Mouse (Mus musculus): Measurements from ENCODE around the gene Cacul1. TPM values are rescaled to one million over a fixed set of nuclear protein-coding genes. Genes with fewer than 3 reads are reported as not detected.

Gene Cacul1
- total RNA-seq, 2 experiments from 2014 or later, result 46.8 to 47.8 TPM

DNA sequence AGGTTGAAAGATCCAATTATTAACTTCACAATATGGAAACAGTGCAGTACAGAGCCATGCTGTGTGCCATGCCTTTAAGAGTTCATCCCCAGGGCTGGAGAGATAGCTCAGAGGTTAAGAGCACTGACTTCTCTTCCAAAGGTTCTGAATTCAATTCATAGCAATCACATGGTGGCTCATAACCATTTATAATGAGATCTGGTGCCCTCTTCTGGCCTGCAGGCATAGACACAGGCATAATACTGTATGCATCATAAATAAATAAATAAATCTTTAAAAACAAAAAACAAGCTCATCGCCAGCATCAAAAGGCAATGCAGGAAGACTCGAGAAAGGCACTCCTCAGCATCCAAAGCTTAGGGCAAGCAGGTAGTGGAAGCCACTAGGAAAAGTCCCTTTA lies 37.5 kb downstream of the Cacul1 start:
- no peak for DNase-seq (ENCODE audit: low spot score in 2 of 2)

DNA sequence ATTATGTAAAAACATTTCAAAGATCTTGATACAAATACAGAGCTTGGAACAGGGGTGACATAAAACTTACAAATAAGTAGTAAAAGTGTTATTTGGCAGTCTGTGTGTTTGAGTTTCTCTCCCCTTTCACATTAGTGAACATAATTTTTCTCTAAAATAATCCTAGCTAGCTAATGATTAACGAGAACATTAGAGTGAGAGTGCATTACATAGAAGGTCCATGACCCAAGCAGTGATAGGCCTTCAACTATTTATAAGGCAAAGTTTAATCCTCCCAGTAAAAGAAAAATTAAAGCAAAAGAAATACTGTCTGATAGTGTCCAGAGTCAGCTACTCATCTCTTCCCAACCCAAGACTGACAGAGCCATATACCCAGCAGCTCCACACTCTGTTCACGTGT lies 48.9 kb downstream of the Cacul1 start:
- DNase-seq (ENCODE audit: low spot score in 2 of 2), result no peak

DNA sequence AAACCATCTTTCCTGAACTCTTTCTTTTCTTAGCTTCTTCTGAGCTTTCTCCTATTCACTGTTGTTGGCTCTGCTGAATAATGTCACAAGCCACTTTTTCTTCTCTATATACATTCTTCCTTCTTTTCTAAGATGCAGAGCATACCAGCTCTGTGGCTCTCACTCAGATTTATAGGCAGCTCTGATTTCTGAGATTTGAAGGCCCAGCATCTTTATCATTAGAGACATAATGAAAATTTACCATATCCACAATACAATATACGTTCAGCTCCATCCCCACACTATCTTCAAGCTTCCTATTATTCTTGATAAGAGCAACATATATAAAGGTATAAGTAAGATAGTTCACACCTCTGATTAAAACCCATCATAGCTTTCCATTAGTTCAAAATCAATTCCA lies 50.7 kb downstream of the Cacul1 start:
- no peak for DNase-seq (ENCODE audit: low spot score in 2 of 2)

DNA sequence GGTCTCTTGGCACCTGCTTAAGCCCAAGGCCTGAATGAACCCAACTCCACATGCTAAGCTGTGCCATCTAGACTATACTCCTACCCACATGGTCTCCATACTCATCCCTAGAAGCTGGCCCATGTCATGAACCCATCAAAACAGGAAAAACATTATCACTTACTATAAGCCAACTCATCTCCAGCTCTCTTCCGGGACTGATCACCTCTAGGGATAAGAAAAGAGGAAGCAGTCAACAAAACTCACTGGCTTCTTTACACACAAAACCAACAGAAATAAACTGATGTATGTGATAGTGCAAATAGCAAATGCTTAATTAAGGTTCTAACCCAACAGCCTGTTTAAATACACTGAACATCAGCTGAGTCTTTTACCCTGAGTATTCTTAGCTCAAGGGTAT lies 51.5 kb downstream of the Cacul1 start:
- no peak for DNase-seq (ENCODE audit: low spot score in 2 of 2)

DNA sequence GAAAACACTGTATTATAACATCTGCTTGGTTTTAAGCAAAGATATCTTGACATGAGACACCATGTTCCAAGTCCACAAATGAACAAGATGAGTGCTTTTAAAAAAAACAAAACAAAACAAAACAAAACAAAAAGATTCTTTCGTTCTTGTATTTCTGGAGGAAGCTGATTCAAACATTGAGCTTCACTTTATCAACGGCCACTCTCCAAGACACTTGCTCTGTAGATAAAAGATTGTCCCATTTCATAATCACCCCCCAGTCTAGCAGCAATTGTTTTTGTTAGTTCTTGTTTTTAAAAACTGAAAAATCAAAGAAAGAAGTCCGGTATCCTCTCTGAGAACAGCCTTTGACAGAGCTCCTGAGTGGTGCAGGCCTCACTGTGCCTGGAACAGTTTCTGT lies 52.2 kb downstream of the Cacul1 start:
- DNase-seq (ENCODE audit: low spot score in 2 of 2), result no peak

DNA sequence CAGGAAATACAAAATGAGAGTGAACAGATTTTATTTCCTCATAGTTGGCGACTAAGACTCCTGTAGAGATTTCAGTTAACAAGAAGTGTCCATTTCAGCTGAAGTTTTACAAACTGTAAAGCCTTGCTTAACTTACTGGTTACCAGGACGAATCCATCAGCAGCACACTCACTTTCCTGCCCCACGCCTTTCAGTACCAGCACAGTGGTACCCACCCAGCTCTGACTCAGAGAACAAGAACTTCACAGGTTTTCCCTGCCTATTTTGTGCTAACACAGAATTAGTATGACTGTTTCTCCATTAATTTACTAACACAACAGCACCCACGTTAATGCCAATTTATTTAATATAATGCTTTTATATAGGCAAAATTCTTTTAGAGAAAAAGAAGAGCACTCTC lies 53.9 kb downstream of the Cacul1 start:
- no peak for DNase-seq (ENCODE audit: low spot score in 2 of 2)

DNA sequence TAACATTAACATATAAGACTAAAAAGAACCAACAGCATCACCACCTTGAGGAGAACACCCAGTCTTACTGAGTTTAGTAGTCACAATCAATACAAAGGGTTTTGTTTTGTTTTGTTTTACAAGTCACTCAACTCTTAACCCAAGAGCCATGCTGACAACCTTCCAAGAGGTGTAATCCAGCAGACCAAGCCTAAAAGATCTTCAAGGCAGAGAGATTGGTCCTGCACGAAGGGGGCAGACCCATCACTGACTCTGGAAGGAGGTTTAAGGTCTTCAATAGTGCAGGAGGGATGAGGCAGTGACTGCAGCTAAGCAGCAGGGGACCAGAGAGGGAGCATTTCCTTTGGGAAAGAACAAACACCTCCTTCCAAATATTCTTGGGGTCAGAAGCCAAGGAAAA lies 55.7 kb downstream of the Cacul1 start:
- no peak for DNase-seq (ENCODE audit: low spot score in 2 of 2)

DNA sequence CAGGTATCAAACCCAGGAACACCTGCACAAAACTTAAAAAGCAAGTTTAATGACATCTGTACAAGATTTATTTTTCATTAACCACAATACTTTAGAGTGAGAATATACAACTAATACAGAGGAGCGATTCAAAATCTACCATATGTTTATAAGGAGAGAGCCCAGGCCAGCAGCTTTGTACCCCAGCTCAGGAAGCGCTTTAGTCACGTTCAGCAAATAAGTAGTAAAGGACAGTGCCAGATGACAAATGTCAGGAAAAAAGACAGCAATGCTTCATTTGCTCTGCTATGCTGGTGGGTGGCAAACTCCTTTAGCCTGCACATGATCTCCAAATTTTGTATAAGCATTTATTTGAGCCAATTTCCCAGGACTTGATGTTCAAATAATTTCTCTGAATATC lies 56.1 kb downstream of the Cacul1 start:
- no peak for DNase-seq (ENCODE audit: low spot score in 2 of 2)

DNA sequence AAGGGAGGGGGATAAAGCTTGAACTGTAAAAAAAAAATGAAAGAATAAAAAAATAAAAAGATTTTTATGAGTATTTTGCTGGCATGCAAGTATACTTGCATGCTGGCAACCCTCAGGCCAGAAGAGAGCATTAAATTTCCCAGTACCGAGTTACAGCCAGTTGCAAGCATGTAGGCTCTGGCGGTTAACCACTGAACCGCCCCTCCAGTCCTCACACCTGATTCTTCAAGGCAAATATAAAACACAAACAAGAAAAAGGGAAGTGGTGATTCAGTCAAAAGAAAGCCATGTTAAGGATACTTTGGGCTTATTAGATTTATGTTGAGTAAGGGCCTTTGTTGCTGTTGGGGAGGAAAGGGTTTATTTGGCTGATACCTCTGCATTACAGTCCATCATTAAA lies 60.7 kb downstream of the Cacul1 start:
- no peak for DNase-seq (ENCODE audit: low spot score in 2 of 2)

DNA sequence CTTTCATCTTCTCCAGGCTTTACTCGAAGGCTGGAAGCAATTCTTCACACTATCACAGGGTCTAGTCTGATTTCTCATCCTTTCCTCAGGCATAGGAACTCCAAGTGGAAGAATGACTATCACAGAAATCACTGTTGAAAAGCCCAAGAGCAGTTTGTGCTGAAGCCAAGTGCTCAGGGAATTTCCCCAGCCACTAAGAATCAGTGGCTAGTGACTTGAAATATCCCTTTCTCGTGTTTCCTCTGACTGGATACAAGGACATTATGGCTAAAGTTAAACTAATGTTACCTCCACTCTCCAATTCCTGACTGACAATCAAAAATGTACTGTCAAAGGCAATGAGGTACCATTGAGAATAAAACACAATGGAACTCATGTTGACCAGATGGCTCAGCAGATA lies 65.8 kb downstream of the Cacul1 start:
- DNase-seq (ENCODE audit: low spot score in 2 of 2), result no peak

DNA sequence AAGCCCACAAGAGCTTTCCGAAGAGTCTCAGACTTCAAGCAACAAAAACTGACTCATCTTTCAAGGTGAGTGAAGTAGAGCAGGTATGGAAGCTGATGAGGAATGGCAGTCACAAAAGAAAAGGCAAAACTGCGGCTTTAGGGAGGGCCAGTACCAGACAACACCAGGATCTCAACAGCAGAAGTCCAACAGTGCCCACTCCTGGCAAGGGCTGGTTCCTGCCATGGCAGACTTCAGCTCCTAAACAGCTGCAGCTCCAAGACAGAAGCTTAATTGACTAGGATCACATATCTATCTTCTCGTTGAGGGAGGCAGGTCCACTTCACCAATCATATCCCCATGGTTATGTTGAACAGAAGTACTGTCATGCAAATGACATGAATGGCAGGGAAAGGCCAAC lies 67.4 kb downstream of the Cacul1 start:
- no peak for DNase-seq (ENCODE audit: low spot score in 2 of 2)

DNA sequence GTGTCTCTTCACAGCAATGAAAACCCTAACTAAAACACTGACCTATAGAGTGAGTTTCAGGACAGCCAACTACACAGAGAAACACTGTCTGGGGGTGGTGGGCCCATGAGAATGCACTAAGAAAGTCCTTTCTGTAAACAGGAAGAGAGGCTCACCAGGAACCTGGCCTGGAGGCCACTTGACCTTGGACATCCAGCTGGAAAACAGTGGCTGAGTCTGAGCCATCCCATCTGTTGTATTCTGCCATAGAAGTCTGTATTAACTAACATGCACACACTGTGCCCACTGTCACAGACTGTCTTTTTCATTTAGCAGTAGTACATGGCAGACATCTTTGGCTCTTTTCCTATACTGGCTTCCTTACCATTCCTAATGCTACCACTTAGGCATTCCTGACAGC lies 80.6 kb downstream of the Cacul1 start:
- no peak for DNase-seq (ENCODE audit: low spot score in 2 of 2)

DNA sequence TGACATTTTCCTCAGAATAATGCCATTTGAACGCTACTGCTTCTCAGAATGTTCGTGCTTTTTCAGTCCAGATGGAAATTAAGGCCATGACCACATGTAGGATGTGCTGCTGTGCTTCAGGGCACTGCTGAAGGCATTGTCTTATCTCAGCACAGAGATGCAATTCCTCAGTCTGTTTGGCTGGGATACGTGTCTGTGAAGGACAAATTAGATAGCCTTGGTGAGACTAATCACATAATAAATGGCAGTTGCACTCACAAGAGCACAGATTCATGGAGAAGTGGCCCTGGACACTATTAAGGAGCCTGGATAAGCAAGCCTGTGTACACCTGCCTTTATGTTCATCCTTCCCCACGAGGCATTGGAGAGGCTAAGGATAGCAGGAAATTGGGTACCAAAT lies 83.7 kb downstream of the Cacul1 start:
- DNase-seq (ENCODE audit: low spot score in 2 of 2), result no peak

DNA sequence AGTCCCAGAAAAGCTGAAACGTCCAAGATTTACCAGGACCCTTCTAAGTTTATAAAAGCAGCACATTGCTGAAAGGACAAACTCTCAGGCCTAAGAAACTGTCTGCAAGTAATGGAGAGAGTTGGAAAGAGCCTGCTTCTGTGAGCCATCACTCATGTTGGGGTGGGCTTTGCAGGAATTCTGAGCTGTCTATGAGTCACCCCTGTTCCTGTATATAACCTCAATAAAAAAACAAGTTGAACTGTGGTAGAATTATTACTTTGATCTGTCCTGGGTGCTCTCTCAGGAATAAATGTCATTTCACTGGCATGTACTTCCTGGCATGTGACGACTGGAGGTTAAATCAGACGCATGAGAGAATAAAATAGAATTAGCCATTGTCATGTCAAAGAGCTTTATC lies 85.1 kb downstream of the Cacul1 start:
- DNase-seq (ENCODE audit: low spot score in 2 of 2), result no peak

DNA sequence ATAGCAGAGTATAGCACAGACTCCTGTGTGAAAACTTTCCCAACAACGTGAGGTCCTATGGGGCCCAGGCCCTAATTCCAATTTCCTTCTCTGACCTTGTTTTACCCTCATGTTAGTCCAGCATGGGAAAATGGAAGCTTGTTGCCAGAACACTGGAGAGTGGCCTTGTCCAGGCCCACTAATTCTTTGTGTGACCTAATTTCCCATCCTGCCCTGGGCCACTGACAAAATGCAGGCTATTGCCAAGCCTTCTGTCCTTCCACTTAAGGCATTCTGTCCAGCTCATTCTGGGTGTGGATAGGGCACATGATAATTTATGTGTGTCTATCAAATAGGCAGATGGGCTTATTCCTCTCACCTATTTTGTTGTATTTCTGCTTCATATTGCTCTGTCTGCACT lies 91.3 kb downstream of the Cacul1 start:
- no peak for DNase-seq (ENCODE audit: low spot score in 2 of 2)

DNA sequence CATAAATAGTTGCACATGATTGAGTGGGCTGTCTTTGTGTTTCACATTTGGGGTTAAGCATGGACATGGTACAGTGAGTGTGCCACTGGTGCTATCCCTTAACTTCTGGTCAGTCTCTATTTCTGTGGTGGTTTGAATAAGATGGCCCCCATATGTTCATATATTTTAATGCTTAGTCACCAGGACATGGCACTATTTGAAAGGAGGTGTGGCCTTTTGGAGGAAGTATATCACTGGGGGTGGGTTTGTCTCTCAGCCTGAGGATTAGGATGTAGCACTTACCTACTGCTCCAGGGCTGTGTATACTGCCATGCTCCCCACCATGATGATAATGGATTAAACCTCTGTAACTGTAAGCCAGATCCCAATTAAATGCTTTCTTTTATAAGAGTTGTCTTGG lies 95.6 kb downstream of the Cacul1 start:
- no peak for DNase-seq (ENCODE audit: low spot score in 2 of 2)

DNA sequence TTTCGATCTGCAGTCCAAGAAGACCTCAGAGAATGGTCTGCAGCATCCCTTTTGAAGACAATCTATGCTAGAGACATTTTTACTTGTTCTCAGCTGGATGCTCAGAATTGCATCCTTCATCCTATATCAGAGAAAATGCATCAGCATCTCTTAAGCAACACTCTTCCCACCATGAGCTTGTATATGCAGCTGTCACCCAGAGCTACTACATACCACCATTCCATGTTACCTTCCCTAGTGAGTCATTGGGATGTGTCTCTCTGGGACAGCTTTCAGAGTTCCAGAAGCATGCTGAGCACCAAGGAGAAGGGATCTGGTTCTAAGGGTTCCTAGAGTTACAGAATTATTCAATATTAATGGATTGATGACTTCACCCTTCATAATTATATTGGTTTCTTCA lies 102.0 kb downstream of the Cacul1 start:
- no peak for DNase-seq (ENCODE audit: low spot score in 2 of 2)

DNA sequence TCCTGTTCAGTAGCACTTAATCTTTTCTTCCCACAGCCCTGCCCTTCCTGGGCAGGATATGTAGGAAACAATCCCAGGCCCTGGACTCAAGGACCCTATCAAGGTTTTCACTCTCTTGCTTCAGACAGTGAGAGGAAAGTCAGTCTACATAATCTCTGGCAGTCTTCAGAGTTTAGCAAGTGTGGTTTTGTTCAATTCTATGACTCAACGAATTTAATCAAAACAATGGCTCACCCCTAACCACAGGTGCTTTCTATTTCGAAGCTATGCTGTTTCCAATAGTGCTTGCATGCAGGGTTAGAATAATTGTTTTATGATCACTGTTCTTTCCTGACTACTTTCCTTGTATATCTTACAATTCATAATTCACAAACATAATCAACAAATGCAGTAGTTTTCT lies 103.0 kb downstream of the Cacul1 start:
- no peak for DNase-seq (ENCODE audit: low spot score in 2 of 2)

Small RNAs within 50 kb of the gene (microRNA-seq; reads per million reads assigned to microRNA genes)
- not detected for gene Gm25238

Other genes starting within 250 kb of the Cacul1 start
- gene Prlhr, start 112.7 kb downstream of the Cacul1 start, total RNA-seq (2021), result 1 to 10 TPM; 3.6 to 6.9 TPM
- 1 to 10 TPM; 1.6 to 2.4 TPM for gene Nanos1, start 175.0 kb upstream of the Cacul1 start, total RNA-seq (2021)
- 100 to 1,000 TPM; 168 to 173 TPM for gene Eif3a, start 209.6 kb upstream of the Cacul1 start, total RNA-seq (2021)
- 10 to 100 TPM; 32.9 to 34.7 TPM for gene Fam45a, start 230.6 kb upstream of the Cacul1 start, total RNA-seq (2021)

Measured in adrenal gland, postnatal 4 days (tissue).